Mouse (Mus musculus): Measurements from ENCODE around the gene Evl.

DNA sequence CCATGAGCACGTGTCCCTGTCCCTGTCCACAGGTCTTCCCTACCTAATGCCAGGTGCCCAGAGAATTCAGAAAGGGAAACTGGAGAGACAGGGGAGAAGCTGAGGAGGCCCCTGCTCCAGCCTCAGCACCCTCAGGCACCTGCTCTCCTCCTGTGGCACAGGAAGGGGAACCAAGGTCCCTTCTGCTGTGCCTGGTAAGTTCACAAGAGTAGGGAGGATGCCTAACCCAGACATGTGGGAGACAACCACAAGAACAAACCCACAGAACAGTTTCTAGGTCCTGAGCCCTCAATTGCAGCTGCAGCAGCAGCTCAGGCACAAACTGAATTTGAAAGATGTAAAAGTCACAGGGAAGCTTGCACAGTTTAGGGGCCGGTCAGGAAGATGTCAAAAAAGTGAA is 146.7 kb downstream of the Evl start:
- TF ChIP-seq CTCF (IDR thresholded peaks at IDR 0.05; ENCODE audit: borderline replicate concordance, insufficient read depth, low read length): no peak
- TF ChIP-seq POLR2A (IDR thresholded peaks at IDR 0.05; ENCODE audit: low read depth, low read length): no peak
